Mouse (Mus musculus) CD4-positive, CD25-positive, alpha-beta regulatory T cell, adult 4 months (primary cell): ENCODE results near the gene Ndrg3. TPM values are rescaled to one million over a fixed set of nuclear protein-coding genes. Genes with fewer than 3 reads are reported as not detected.
"Not testable (repeated sequence)": the region's sequence is repeated elsewhere in the genome, so short reads cannot be mapped to it uniquely, and the experiment has no call there.

Experiments
- ATAC-seq: one replicate; pipeline ENCODE4 v1.8.0; 2017
- polyA plus RNA-seq, 2 experiments: library from polyadenylated mRNA; unstranded; fragments of 100-300 nt; shearing (Covaris generic); gene quantifications; one replicate each; pipeline ENCODE4 v1.2.1; 2017

Ndrg3 gene
- polyA plus RNA-seq, 2 experiments from 2014 or later: 155 to 181 TPM

DNA sequence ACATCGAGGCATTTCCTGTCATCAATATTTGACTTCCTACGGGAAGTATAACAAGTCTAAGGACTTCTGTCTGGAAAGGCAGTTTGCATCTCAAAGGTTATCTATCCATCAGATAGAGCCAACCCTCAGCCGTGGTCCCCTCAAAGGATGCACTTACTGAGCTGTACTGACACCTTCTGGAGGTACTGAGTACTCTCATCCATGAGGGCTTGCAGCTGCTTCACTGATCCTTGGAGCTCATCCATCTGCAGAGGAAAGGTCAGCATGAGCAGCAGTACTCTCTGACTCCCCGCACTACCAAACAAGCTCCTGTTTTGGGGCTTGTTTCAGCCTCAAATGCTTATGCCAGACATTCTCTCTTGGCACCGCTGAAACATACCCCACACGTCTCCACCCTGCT is 4.7 kb upstream of the Ndrg3 start:
- ATAC-seq: peak; percentile 24

- ATAC-seq: no peak
These were observed 977 bp downstream of the Ndrg3 start for GRCm38 (mm10) chr2:156990727-156991431.

GRCm38 (mm10) chr2:156987316-156987715 is 4.5 kb downstream of the Ndrg3 start:
- no peak for ATAC-seq

- ATAC-seq: no peak
These were observed 9.0 kb downstream of the Ndrg3 start for GRCm38 (mm10) chr2:156982864-156983263.

- ATAC-seq: no peak
These were observed 10.6 kb downstream of the Ndrg3 start for GRCm38 (mm10) chr2:156981291-156981690.

- peak; percentile 54 for ATAC-seq
These were observed 11.8 kb downstream of the Ndrg3 start for GRCm38 (mm10) chr2:156980059-156980458.

- no peak for ATAC-seq
These were observed 15.1 kb downstream of the Ndrg3 start for GRCm38 (mm10) chr2:156976711-156977110.

DNA sequence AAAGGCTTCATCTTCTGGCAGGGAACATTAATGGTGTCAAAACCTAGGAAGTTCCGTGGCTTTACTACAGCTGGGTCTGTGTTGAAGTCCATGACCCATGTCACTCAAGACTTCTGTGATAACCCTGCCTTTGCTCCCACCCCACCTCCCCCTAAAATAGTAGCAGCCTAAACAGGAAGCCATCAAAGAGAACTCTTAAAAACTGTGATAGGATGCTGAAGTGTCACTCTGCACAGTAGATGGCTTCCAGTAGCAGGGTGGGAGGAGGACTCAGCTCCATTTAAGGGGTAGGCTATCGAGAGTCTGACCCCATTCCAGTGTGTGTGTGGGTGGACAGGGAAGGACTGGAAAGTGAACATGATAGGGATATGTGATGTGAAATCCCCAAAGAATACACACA is 16.9 kb downstream of the Ndrg3 start:
- peak; percentile 63 for ATAC-seq

GRCm38 (mm10) chr2:156973316-156974100 is 18.3 kb downstream of the Ndrg3 start:
- ATAC-seq: no peak

GRCm38 (mm10) chr2:156970253-156970652 is 21.6 kb downstream of the Ndrg3 start:
- ATAC-seq: peak; percentile 43

DNA sequence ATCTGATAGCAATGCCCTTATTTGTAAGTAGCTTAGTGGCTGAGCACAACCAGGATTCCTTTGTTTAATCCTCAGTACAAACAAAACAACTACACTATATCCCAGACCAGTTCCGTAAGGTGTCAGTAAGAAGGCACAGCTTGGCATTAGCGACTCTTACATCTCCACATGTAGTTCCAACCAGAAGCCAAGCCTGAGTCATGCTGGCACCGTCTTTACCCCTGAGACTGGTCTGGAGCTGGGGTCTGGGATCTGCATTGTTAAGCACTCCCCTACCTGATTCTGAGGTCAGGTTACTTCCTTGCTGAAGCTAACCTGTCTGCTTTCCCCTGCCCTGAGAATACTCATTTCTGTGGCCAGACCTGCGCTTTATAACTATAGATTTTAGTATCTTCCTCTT is 23.4 kb downstream of the Ndrg3 start:
- no peak for ATAC-seq

GRCm38 (mm10) chr2:156967388-156967787 is 24.5 kb downstream of the Ndrg3 start:
- peak; percentile 77 for ATAC-seq

DNA sequence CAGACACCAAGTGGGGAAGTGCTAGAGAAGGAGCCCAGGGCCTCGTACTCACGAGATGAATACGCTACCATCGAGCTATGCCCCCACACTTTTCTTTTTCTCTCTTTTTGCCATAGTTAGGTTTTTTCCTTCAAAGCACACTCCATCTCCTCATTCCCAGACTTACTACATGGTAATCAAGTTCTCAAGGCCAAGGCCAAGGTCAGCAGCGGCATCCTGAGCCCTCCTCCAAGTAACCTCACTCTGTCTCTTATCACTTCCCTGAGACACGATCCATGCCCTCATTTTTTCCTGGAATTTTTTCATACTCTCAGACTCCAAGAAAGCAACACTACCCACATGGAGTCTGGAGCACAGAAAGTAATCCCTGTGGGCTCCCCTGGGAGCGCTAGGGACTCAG is 28.0 kb downstream of the Ndrg3 start:
- ATAC-seq: no peak

GRCm38 (mm10) chr2:156958496-156959252 is 33.2 kb downstream of the Ndrg3 start:
- ATAC-seq: no peak

GRCm38 (mm10) chr2:156957035-156957434 is 34.8 kb downstream of the Ndrg3 start:
- no peak for ATAC-seq

DNA sequence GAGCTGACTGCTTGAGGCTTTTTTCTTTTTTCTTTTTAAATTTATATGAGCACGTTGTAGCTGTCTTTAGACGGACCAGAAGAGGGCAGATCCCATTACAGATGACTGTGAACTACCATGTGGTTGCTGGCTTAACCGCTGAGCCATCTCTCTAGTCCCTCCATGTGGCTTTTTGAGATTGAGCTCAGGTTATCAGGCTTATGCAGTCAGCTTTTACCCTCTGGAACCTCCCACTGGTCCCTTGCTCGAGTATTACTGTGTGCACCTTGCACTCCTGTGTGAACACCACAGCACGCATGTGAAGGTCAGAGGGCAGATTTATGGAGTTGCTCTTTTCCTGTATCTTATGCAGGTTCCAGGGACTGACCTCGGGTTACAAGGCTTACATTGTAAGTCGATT is 35.5 kb downstream of the Ndrg3 start:
- no peak for ATAC-seq

DNA sequence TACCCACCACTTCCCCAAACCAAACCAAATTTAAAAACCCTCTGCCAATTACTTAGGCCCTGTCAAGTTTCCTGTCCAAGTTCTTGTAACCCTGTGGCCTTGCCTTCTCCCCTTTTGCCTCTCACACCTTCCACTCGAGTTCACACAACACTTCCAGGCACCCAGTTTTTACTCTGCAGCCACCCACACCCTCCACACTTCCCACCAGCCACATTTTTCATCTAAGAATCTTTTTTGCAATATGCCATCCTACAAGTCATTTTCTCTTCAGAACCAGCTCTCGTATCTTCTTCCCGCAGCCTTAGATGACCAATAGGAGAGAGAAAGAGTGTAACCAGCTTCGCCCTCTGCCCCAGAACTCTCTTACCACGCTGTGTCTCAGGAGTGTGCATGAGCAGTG is 37.4 kb downstream of the Ndrg3 start:
- no peak for ATAC-seq

GRCm38 (mm10) chr2:156951301-156952094 is 40.4 kb downstream of the Ndrg3 start:
- no peak for ATAC-seq

DNA sequence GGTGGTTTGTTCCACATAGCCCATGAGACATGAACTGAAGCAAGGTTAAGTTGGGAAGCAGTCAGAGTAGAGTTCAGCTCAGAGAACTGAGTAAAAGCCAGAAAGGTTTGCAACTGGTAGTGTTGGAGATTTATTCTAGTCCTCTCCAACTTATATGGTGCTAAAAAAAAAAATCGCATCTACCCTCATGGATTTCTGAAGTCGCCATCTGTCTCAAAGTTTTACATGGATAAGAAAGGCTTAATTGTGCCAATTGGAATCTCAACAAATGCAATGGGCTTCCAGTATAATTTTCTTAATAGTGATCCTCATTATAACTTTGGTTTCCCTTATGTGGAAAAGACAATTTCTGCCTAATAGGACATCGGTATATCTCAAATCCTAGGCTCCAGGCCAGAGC is 41.0 kb downstream of the Ndrg3 start:
- ATAC-seq: no peak

DNA sequence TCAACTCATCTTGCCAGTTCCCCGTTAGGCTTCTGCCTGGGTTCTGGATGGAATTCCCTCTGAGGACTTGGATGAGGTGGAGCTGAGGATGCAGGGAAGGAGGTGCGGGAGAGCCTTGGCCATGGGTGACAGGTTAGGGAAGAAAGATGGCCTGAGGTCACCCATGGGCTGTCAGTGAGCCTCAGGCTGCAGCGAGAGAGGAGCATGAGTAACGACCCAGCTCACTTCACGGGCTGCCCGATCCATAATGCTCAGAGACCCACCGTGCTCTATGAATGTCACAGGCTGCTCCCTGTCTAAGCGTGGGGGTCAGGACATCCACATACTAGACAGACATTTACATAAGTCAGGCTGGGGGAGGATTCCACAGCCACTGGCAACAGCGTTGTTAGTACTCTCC is 50.3 kb downstream of the Ndrg3 start:
- ATAC-seq: not testable (repeated sequence)

DNA sequence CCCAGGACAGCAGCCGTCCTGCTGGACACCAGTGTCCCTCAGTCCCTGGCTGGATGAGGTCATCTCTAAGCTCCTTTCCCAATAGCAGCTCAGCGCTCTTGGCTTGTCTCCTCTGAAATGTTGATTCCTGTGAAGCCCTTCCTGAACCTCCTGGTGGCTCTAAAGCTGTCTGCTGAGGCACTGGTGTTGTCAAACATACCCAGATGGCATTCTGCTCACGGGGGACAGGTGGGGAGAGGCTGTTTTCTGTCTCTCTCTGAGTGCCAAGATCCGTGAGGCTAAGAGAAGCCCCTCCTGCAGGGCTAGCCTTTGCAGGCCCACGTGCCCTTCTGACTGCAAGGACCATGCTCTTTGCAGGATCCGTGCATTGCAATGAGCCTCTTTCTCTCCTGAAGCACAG is 51.9 kb downstream of the Ndrg3 start:
- not testable (repeated sequence) for ATAC-seq

- no peak for ATAC-seq
These were observed 54.1 kb downstream of the Ndrg3 start for GRCm38 (mm10) chr2:156937795-156938194.

- ATAC-seq: no peak
These were observed 56.9 kb downstream of the Ndrg3 start for GRCm38 (mm10) chr2:156935005-156935404.
